ENCODE assay signal across 10 mouse cellular contexts in genomic region chr14:103088624-103089023, GRCm38 (mm10). TPM values are rescaled to one million over a fixed set of nuclear protein-coding genes. Genes with fewer than 3 reads are reported as not detected.
DNase-seq lines count a peak whose midpoint lies in the region; ATAC-seq and TF ChIP-seq lines count a peak whose summit lies in the region.
"Had no signal": no experiment of that assay in that cellular context is flagged by ENCODE, and none has a peak within 500 bp of the region (broad histone marks: within the 10 kb centered on the region; RNA-seq: fewer than 3 reads in every experiment).

No protein-coding gene starts in this region.

- H3K9ac ChIP-seq in midbrain, embryonic 11.5 days (ENCODE audit: low read length): no peak overlapping the region
- no peak overlapping the region for H3K9ac ChIP-seq in midbrain, embryonic 15.5 days
- H3K9ac ChIP-seq in stomach, postnatal 0 days (ENCODE audit: low read length): no peak overlapping the region

- TF ChIP-seq CTCF in stomach, postnatal 0 days (IDR thresholded peaks at IDR 0.05; ENCODE audit: low read depth): peak; percentile 86

- no peaks in the 10 kb centered on the region for H3K4me1 ChIP-seq in midbrain, embryonic 11.5 days (ENCODE audit: control insufficient read depth, insufficient read depth, low read length)
- no peaks in the 10 kb centered on the region for H3K4me1 ChIP-seq in midbrain, embryonic 15.5 days
- H3K4me1 ChIP-seq in stomach, postnatal 0 days (replicated peaks; ENCODE audit: control insufficient read depth, insufficient read depth): no peaks in the 10 kb centered on the region; the same call in 1 of the 2 replicates

- peak; percentile 30; the same call in 1 of the 2 replicates for ATAC-seq in midbrain, embryonic 11.5 days (ENCODE audit: low FRiP score)
- ATAC-seq in midbrain, embryonic 15.5 days (replicated peaks): no peak
- ATAC-seq in hematopoietic stem cell, adult 5-6 weeks (replicated peaks in 1 of 2; ENCODE audit: insufficient read depth in 1 of 2, low FRiP score in 2 of 2, low TSS enrichment in 1 of 2, low read depth in 1 of 2, poor library complexity in 2 of 2, severe bottlenecking in 2 of 2): peak; percentile 54; a peak in 1 of 4 replicates
- peak; percentile 58; the same call in 1 of the 2 replicates for ATAC-seq in stomach, postnatal 0 days (ENCODE audit: low FRiP score, low TSS enrichment)

- no peak overlapping the region for H3K4me2 ChIP-seq in midbrain, embryonic 11.5 days
- no peak overlapping the region for H3K4me2 ChIP-seq in midbrain, embryonic 15.5 days
- no peak overlapping the region for H3K4me2 ChIP-seq in stomach, postnatal 0 days (replicated peaks; ENCODE audit: low read depth)

- TF ChIP-seq EP300 in stomach, postnatal 0 days (optimal IDR thresholded peaks at IDR 0.05): no peak

- no peak overlapping the region for H3K4me3 ChIP-seq in midbrain, embryonic 11.5 days (ENCODE audit: low read depth, low read length)
- H3K4me3 ChIP-seq in midbrain, embryonic 15.5 days: no peak overlapping the region
- no peak overlapping the region for H3K4me3 ChIP-seq in stomach, postnatal 0 days (ENCODE audit: low read depth, low read length)

- H3K36me3 ChIP-seq in midbrain, embryonic 11.5 days (ENCODE audit: control insufficient read depth, insufficient read depth, low read length): peaks cover 3% of the 10 kb centered on the region; the same call in 1 of the 2 replicates
- peaks cover 19% of the 10 kb centered on the region for H3K36me3 ChIP-seq in midbrain, embryonic 15.5 days (replicated peaks)
- peaks cover 6% of the 10 kb centered on the region; the same call in 1 of the 2 replicates for H3K36me3 ChIP-seq in stomach, postnatal 0 days (ENCODE audit: control insufficient read depth, insufficient read depth, low read length)

- 74% methylated on average over 6 of the region's 6 CpGs for WGBS in midbrain, embryonic 11.5 days
- WGBS in midbrain, embryonic 15.5 days: 76% methylated on average over 6 of the region's 6 CpGs
- 55% methylated on average over 6 of the region's 6 CpGs for WGBS in stomach, postnatal 0 days

- peak; percentile 49 to 84 for DNase-seq in adrenal gland, adult (ENCODE audit: inconsistent age in 2 of 2, low spot score in 1 of 2)
- DNase-seq in adrenal gland, adult 8-10 months: no peak
- DNase-seq in midbrain, embryonic 11.5 days (ENCODE audit: low spot score, missing footprints): peak; percentile 96
- peak; percentile 82 for DNase-seq in cerebellum, adult 9-10 months
- DNase-seq in lung, postnatal 10 days: peak; percentile 77
- DNase-seq in stomach, postnatal 0 days (ENCODE audit: low spot score): peak; percentile 36

- no peaks in the 10 kb centered on the region for H3K9me3 ChIP-seq in midbrain, embryonic 11.5 days (ENCODE audit: control insufficient read depth, low read length)
- no peaks in the 10 kb centered on the region for H3K9me3 ChIP-seq in midbrain, embryonic 15.5 days
- no peaks in the 10 kb centered on the region for H3K9me3 ChIP-seq in stomach, postnatal 0 days (ENCODE audit: control insufficient read depth, low read length)

- no peak overlapping the region for H3K27ac ChIP-seq in midbrain, embryonic 11.5 days (ENCODE audit: low read depth, low read length)
- no peak overlapping the region for H3K27ac ChIP-seq in midbrain, embryonic 15.5 days
- H3K27ac ChIP-seq in stomach, postnatal 0 days (replicated peaks): no peak overlapping the region

- H3K27me3 ChIP-seq in midbrain, embryonic 11.5 days (ENCODE audit: control insufficient read depth, insufficient read depth, low read length): no peaks in the 10 kb centered on the region
- no peaks in the 10 kb centered on the region for H3K27me3 ChIP-seq in midbrain, embryonic 15.5 days (replicated peaks)
- no peaks in the 10 kb centered on the region for H3K27me3 ChIP-seq in stomach, postnatal 0 days (ENCODE audit: control insufficient read depth, insufficient read depth, low read length)

RNA-seq across cellular contexts. Expression of gene Fbxl3, which starts 10.7 kb away (rescaled TPM):
- 10 to 100 TPM; 60.2 to 93.4 (median 85.3) TPM for total RNA-seq in adrenal gland, adult 8-10 months (2022)
- 26.5 and 27.3 TPM in 2 replicates for polyA plus RNA-seq in midbrain, embryonic 11.5 days (2014; fragmentation: Nextera tagmentation; extraction: Ambion mirVana)
- 21.4 and 22.0 TPM in 2 replicates for polyA plus RNA-seq in midbrain, embryonic 15.5 days (2015; fragmentation: Nextera tagmentation; extraction: Ambion mirVana)
- total RNA-seq in hematopoietic stem cell, adult 5-6 weeks (2017): 96.4 and 144 TPM in 2 replicates
- 16.2 and 16.9 TPM in 2 replicates for polyA plus RNA-seq in stomach, postnatal 0 days (2015; fragmentation: Nextera tagmentation; extraction: Ambion mirVana)

RNA-seq across cellular contexts. Expression of gene Cln5, which starts 18.6 kb away (rescaled TPM):
- 10 to 100 TPM; 25.5 to 36.2 (median 31.6) TPM for total RNA-seq in adrenal gland, adult 8-10 months (2022)
- polyA plus RNA-seq in midbrain, embryonic 11.5 days (2014; fragmentation: Nextera tagmentation; extraction: Ambion mirVana): 27.1 and 30.4 TPM in 2 replicates
- polyA plus RNA-seq in midbrain, embryonic 15.5 days (2015; fragmentation: Nextera tagmentation; extraction: Ambion mirVana): 11.6 and 12.1 TPM in 2 replicates
- total RNA-seq in hematopoietic stem cell, adult 5-6 weeks (2017): 44.9 and 47.3 TPM in 2 replicates
- polyA plus RNA-seq in stomach, postnatal 0 days (2015; fragmentation: Nextera tagmentation; extraction: Ambion mirVana): 21.8 and 21.9 TPM in 2 replicates

RNA-seq across cellular contexts. Expression of gene Acod1, which starts 41.8 kb away (rescaled TPM):
- under 1 TPM in 1 of 4 experiments, not detected in 3; 0.20 TPM for total RNA-seq in adrenal gland, adult 8-10 months (2022)
- not detected in 2 replicates for polyA plus RNA-seq in midbrain, embryonic 11.5 days (2014; fragmentation: Nextera tagmentation; extraction: Ambion mirVana)
- 0.13 TPM in 1 of 2 replicates, not detected in the other for polyA plus RNA-seq in midbrain, embryonic 15.5 days (2015; fragmentation: Nextera tagmentation; extraction: Ambion mirVana)
- 0.19 and 1.4 TPM in 2 replicates for total RNA-seq in hematopoietic stem cell, adult 5-6 weeks (2017)
- polyA plus RNA-seq in stomach, postnatal 0 days (2015; fragmentation: Nextera tagmentation; extraction: Ambion mirVana): not detected in 2 replicates
- polyA plus RNA-seq: heart, embryonic 14.5 days; neural tube, embryonic 14.5 days had no signal
